Mouse (Mus musculus) adrenal gland, adult 2 months (tissue): ENCODE results near the gene Unc79. TPM values are rescaled to one million over a fixed set of nuclear protein-coding genes. Genes with fewer than 3 reads are reported as not detected.

Experiments
- DNase-seq: peaks from one replicate; pipeline ENCODE4 v3.0.0; 2021
- polyA plus RNA-seq: library from polyadenylated mRNA; depleted of rRNA; stranded (reverse); fragments of >200 nt; gene quantifications from 2 replicates; pipeline ENCODE4 v1.2.3, GENCODE M21; 2012
- total RNA-seq, 2 experiments: library from RNA; stranded (reverse); gene quantifications; 2 replicates each; pipeline ENCODE4 v1.2.3; 2021

Gene Unc79
- total and polyA plus RNA-seq, 3 experiments: 1.5 to 8.1 (median 4.4) TPM

DNA sequence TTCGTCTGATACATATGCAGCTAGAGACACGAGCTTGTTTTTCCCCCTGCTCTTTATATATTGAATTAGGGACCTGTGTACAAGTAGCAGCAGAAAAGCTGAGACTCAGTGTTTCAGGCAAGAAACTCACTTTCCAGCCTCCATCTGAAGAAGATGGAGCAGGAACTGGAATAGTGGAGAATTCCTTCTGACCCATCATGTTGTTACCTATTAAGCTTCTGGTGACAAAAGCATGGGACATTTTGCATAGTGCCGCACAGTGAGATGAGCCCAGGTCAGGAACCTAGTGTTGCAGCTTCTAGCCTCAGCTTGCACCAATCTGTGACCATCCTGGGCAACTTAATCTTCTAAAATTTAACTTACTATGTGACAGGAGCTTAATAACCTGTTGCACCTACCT, 92.7 kb downstream of the Unc79 start:
- no peak for DNase-seq

DNA sequence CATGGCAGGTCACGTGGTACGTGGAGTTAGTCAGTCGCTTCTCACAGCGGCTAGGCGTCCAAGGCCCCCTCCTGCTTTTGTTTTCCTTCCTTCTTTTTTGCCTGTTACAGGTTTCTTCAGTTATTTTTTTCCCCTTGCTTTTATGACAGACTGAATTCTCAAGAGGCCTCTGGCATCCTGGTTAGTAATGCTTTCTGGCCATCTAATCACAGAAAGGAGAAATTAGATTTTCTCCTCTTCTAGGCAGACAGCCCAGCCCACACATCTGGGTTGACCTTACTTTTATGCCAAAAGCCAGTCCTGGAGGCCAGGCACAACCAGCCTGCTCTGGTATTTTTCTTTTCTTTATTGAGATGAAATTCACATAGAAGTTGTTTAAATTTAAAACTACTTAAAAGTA, 94.1 kb downstream of the Unc79 start:
- DNase-seq: peak; percentile 48

DNA sequence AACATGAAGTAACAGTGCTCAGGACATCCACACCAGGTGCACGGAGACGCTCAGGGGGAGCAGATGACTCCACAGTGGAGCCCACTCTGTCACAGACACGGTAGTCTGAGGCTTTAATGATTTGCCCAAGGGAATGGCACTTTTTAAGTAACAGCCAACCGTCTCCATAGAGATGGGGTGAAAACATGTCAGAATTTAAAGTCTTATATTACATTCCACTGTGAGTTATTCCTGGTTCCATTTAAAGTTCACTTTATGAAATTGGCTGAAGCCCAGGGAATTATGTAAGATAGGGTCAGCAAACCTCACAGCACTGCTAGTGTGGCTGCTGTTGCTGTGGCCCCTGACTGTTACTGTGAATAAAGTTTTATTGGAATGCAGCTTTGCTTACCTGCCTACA, 95.8 kb downstream of the Unc79 start:
- DNase-seq: no peak

DNA sequence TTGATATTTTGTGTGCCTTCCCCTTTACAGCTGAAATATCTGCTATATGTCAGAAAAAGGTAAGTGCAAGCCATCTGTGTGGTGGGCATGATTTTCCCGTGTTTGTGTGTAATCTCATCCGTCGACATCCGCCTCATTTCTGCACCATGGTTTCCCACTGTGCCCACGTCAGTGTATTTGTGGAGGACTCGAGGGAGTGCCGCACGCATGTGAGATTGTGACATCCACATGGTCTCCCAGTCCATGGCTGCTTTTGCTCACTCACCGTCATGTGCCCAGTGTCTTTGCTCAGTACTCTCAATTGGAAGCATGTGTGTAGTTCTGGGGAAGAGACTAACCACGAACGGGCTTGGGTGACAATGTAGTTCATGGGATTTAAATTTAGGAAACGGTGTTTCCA, 101.2 kb downstream of the Unc79 start:
- no peak for DNase-seq

DNA sequence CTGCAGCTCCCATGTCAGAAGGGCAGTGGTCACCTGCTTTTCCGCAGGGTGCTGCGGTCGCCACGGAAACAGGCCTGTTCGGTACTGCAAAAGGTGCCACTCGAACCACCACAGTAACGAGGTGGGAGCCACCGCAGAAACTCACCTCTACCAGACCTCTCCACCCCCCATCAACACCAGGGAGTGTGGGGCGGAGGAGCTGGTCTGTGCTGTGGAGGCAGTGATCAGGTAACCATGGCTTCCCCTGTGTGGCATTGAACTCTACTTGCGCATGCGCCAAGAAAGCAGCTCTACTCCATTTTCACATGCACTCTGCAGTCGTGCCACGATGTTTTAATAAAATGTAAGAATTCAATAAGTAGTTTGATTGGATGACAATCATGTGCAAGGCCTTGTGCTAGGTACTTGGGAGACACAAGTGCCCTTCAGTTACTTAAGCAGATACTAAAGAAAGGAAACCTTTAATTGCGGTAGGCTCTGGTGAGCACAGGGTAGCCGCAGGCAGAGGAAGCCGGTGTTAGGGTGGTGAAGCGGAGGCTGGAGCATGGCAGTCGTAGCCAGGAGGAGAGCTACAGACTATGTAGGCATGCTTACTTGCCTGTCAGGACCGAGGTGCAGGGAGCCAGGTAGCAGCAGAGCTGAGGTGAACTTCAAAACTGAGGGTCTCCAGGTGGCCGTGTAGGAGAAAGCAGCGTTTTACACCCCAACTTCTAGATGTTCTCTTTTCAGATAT, 110.8 kb downstream of the Unc79 start:
- DNase-seq: no peak

DNA sequence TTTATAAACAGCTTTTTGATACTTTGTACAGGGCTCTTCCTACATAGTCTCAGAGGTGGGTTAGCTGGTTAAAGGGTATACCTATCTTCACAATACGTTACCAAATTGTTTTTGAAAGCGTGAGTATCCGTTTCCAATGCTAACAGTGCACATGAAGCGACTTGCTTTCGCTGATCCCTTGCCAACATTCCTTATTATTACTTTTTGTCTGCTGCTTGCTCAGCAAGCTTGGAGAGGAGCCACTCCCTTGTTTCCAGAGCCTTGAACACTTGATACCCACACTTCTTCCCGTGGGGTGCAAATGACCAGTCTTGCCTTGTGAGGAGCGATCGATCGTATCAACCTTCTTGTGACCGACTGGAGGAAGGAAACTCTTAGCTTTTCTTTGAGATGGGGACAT, 112.1 kb downstream of the Unc79 start:
- no peak for DNase-seq

DNA sequence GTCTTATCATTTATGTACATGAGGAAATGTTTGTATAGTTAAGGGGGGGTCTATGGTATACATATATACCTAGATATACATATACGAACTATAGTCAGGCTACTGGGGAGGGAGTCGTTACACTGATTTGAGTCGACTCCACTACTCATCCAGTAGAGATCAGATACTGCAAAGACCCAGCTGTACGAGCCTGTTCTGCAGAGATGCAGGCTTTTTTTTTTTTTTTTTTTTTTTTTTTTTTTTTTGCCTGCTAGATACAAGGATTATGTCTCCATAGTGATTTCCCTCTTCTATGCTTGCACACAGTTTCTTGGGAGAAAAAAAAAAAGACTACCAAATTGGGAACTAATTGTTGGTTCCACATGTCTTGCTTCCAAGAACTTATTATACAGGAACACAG, 113.5 kb downstream of the Unc79 start:
- DNase-seq: no peak

DNA sequence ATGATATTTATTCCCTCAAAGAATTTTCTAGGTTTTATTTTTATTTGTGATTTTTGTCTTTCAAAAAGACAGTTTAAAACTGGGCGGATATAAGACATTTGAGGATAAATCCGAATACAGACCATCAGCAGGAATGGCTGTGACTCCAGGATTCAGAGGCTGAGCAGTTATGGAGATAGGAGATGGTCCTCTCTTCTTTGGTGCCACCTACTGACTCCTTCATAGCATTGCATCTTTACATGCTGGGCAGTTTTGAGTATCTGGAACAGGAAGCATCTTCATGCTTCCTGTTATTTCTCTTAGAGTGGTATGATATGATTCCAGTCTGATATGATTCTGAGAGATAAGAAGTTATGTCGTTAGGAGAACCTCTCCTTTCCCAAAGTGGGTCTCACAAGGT, 116.3 kb downstream of the Unc79 start:
- peak; percentile 18 for DNase-seq

DNA sequence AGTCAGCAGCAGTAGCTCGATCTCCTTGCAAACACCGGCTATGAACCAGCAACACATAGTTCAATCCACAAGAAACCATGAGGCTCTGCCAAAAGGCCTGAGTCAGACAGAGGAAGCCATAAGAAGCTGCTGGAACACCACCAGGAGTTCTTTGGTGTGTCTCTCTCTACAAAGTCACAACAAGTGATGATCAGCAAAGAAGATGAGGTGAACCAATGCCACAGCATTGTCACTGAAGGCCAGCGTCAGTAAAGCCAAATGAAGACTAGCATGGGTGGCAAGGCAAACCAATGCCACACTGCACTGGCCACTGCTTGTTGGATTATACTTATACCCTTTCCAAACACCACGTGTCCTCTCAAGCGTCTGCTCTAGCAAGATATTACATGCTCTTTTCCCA, 119.5 kb downstream of the Unc79 start:
- no peak for DNase-seq

DNA sequence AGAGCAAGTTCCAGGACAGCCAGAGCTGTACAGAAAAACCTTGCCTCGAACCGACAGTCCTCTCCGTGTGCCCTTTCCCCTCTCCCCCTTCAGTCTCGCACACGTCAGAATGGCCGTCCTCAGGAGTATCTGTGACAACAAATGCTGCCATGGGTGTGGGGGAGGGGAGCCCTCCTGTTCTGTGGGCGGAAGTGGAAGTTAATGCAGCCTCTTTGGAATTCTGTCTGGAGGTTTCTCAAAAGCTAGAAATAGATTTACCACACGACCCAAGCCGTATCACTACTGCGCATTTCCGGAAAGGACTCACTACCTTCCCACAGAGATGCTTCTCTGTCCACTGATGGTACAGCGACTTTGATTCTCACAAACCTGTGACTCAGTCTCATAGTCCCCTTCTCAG, 120.9 kb downstream of the Unc79 start:
- no peak for DNase-seq

DNA sequence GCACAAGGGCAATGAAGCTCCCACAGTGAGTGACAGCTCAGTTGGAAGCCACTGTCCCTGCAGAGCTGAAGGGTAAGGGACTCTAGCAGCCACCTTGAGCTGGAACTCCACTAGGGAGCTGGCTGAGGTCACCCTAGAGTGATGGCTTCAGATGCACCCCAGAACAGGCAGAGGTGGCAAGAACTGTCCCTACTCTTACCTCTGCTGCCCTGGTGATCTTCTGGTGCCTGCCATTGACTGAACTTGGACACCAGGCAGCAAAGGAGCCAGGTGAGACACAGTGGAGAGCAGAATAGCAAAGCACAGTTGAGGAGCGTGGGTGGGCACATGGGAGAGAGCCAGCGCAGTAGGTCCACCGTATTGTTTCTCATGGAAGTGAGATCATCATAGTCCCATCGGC, 125.3 kb downstream of the Unc79 start:
- no peak for DNase-seq

DNA sequence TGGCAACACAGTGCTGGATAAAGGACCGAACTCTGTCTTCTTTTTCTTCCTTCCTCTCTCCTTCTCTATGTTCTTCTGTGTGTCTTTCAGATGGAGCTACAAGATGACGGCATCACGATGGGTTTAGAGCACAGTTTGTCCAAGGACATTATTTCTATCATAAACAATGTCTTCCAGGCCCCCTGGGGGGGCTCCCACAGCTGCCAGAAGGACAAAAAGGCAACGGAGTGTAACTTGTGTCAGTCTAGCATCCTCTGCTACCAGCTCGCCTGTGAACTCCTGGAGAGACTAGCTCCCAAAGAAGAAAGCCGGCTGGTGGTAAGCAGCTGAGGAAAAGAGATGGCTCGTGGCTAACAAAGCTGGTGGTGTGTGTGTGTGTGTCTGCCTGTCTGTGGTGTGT, 130.1 kb downstream of the Unc79 start:
- DNase-seq: no peak

DNA sequence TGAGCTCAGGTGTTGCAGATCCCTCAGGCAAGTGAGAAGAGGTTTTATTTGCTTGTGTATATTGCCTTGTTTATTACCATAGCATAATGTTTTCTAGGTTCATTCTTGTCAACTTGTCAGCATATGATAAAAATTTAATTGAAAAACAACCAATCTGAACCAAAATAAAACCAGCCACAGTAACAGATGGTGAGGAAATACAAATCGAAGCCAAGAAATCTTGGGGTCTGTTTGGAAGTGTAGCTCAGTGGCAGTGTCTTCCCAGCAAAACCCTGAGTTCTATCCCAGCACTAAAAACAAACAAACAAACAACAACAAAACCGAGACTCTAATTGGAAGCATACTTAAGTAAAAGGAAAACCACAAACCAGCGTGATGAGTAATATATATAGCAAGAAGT, 131.4 kb downstream of the Unc79 start:
- DNase-seq: no peak

DNA sequence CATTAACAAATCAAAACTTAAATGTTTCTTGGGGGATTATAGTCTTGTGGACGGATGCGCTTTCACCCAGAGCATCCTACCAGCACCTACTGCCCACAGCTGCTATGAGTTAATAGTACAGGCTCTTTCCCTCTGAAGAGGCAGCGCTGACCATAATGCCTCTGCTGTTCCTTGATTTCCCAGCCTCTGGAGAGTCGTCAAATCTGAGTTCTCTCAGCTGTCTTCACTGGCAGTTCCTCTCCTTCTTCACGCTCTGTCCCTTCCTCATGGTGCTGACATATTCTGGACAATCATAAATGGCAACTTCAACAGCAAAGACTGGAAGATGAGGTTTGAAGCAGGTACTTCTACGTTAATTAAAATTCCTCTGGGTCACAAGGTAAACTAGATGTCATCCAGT, 143.2 kb downstream of the Unc79 start:
- no peak for DNase-seq

DNA sequence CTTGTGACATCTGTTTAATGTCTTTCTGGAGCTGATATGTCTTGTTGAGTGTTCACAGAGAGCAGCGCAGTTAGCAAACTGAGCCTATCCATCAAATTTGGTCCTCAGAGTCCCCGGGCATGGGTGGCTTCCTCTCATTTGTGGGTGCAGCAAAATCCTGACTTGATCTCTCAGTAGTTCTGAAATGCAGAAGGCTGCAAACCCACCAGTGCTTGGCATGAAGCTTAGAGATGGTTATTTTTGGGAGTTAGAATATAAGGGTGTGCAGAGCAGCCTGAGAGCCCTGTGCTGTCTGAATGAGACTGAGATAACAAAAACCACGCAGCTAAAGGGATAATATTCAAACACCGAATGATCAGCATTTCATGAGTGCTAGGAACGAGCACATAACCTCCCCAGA, 146.5 kb downstream of the Unc79 start:
- DNase-seq: no peak

DNA sequence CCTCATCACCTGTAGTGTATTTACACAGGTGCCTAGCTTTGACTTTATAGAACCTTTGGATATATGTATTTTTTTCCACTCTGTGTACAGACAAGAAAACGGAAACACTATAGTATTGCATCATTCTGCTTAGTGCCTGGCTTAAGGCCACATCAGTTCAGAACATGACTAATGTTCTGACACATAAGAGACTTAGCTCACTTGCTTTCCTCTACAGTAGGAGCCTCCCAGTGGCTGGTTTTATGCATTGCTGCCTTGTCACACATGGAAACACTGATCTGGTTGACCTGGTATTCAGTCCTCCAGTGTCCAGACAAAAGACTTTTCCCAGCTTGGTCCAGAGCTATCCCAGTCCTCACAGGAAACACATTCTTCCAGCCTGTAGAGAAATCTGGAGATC, 150.5 kb downstream of the Unc79 start:
- peak; percentile 72 for DNase-seq

DNA sequence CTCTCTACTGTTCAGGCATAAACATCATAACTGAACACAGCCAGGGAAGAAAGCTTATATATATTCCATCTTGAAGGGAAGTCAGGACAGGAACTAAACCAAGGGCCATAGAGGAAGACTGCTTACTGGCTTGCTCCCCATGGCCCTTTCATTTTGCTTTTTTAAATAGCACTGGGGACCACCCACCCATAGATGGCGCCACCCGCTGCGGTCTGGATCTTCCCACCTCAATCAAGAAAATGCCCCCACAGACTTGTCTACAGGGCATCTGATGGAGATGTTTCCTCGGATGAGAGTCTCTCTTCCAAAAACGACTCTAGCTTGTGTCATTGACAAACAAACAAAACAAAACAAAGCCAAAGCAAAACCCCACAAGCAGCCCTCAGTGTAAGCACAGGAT, 151.4 kb downstream of the Unc79 start:
- no peak for DNase-seq

DNA sequence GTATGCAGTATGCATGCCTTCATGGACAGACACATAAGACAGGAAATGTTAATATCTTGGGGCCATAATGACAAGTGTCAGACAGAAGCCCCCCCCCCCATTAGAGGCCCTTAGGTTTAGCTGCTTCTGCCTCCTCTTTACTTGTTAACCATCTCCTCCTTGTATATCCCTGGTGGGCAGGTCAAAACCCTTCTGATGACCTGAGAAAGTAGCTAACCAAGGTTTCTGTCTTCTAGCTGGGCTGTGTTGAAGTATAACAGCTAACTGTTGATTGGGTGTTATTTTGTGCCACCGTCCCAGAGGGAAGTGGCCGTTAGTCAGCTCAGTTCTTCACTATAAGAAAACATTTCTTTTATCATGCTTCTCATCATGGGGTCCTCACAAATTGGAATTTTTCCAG, 154.4 kb downstream of the Unc79 start:
- no peak for DNase-seq

DNA sequence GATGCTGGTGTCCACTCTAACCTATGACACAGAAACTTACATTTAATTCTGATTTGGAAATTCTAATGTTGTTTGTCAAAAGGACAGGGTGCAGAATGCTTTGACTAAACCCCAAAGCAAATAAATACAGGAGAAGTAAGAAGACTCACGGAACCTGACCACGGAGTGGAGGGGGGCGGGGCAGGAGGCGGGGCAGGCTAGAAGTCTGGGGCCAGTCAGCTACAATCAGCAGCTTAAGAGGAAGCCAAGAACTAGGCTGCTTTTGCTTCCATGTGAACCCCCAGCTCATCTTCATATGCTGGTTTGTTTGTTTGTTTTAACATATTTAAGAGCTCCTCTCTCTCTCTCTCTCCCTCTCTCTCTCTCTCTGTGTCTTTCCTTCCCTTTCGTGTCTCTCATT, 154.9 kb downstream of the Unc79 start:
- no peak for DNase-seq

DNA sequence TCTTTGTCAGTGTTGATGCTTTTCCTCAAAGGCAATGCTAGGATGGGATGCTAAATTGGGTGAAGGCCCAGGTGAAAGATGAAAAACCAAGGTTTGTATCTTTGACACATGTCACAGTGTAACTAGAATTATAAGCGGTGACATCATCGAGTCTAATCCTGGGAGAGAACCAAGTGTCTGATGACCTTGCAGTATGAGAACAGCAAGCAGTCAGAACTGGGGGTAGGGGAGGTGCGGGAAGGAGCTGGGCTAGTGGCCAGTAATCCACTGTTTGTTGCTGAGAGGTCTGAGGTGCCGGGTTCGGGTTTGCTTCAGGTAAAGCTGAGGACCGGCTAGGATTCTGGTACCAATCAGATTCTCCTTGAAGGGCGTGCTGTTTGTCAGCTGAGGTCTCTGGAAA, 160.6 kb downstream of the Unc79 start:
- DNase-seq: peak; percentile 62

DNA sequence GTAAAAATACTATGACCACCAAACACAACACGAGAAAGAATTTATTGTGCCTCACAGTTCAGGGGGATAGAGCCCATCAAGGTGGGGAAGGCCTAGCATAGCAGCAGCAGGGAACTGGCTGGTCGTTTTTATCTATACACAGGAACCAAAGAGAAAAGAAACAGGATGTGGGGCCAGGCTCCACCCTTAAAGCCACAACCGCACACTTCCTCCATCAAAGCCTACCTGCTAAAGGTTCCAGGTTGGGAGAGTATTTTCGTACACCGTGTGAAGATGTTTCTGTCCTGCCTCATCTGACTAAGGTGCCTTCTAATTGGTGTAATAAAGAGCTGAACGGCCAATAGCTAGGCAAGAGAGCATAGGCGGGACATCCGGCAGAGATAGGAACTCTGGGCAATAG, 168.0 kb downstream of the Unc79 start:
- DNase-seq: no peak

DNA sequence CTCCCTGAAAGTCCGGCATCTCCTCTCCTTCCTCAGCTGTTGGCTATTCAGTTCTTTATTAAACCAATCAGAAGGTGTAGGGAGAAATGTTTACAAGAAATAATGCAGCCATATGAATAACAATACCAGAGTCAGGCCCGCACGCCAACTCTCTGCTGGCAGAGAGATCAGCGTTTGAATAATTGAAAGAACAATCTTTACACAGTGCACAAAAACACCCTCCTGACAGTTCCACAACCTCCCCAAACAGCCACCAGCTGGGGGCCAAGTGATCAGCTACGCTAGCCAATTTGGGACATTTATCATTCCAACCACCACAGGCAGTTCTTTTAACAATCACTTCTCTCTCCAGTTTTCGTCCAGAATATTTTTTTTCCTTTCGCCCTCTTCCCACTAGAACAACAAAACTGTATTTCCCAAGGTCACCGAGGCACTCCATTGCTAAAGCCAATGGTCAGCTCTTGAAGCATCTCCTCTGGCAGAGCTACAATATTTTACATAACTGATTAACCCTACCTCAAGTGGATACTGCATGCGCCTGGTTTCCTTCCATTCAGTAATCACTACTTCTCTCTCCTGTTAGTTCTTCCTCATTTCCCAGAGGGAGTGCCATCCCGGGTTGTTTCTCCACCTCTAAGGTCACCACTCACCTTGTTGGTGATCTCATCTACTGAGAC, 169.0 kb downstream of the Unc79 start:
- DNase-seq: no peak

DNA sequence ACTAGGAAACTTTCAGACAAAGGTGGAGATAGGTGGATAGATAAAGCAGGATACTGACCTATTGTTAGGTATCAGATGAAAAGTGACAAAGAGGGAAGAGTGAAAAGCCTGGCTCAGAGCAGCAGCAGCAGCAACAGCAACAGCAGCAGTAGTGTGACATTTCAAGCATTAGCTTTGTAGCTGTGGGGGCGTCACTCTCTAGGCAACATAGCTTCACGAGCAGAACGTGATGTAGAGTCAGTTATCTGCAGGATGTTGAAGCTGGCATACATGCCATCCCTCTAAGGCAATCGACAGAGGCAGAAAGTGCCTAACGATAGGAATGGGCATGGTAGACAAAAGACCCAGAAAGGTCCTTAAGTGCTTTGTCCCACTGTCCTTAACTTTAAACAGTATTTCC, 173.3 kb downstream of the Unc79 start:
- no peak for DNase-seq

DNA sequence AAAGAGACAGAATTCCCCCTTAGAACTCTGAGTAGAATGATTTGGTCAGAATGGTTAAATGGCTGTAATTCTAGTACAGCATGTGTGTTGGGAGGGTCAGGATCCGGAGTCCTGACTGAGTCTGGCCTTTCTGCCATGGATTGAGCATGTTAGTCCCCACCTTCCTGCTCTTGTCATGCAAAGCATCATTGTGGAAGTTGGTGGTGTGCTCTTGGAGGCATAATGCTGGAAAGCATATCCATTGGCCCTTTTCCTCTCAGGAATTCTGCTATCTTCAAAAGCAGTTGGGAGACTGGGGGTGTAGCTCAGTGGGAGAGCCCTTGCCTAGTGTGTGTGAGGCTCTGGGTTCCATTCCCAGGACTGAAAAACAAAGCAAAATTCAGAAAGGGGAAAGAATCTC, 175.2 kb downstream of the Unc79 start:
- no peak for DNase-seq
